Mouse (Mus musculus): ENCODE measurements at regions not wholly inside any gene's neighbourhood (a gene's known extent, or its start where the extent isn't known, plus 50 kb on each side); places are given as distances from the start of the nearest gene placed in this dataset.
"Not testable (repeated sequence)": the region's sequence is repeated elsewhere in the genome, so short reads cannot be mapped to it uniquely, and the experiment has no call there.

DNA sequence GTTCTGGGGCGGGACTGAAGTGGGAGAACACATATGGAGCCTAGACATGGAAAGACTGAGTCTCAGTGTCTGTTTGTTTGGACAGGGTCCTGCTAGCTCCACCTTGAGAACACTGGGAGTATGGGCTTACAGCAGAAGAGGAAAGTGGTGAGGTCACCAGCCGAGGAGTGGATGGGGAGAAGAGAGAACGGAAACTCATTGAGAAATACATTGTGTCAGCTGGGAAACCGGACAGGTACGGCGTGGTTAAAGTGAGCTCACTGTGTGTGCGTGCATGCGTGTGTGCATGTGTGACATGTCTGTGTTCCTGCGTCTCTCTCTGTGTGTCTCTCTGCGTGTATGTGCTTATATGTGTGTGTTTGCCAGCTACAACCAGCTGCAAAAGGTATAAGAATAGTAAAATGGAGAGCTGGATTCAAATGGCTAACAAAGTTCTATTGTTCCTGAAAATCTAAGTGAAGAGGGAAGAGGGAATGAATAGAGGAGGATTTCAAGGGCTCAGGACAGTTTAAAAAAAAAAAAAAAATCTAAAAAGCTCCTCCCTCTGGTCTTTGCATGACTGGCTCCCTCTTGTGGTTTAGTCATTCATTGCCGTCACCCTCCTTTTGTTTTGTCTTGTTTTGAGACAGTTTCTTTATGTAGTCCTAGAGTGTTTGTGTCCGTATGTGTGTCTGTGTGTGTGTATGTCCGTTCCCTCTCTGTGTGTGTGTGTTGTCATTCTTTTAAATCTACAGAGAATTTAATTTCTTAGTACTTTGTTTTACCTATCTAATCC is 52.0 kb upstream of the Ak4 start:
- intact Hi-C loops (cut with DNase I) = loop anchor here (1.0 to 2.0 kb wide), 2 partner anchors 18 to 198 kb away; no protein-coding TSS in a partner anchor
- peak; percentile 69 to 82 for DNase-seq

DNA sequence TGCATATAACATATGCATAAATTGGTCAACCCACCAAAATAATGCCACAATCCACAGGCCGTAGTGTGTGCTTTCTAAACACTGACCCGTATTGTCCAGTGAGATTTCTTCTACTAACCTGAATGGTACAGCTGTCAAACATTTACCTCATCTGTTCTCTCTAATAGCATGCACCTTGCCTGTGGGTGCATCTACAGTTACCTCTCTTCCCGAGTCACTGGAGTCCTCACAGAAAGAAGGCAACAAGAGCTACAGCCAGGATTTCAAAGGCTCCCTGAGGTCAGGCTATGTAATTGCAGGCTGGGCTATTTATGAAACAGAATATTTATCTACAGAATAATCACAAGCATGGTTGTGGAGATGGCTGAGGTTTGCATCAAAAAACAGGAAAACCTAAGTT is 53.8 kb upstream of the Ak4 start:
- DNase-seq = no peak
- intact Hi-C loops (cut with DNase I) = no loop called here

DNA sequence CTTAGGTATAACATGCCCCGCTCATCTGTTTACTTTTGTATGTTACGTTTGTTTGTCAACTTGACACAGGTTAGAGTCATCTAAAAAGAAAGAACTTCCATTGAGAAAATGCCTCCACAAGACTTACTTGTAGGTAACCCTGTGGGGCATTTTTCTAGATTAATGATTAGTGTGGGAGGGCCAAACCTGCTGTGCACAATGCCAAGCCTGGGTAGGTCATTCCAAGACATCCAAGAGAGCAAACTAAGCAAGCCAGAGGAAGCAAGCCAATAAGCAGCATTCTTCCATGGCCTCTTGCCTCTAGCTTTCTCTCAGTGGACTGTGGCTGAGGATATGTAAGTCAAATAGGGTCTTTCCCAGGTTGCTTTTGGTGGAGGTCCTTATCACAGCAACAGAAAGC is 54.4 kb upstream of the Ak4 start:
- intact Hi-C loops (cut with DNase I) = no loop called here
- no peak for DNase-seq

DNA sequence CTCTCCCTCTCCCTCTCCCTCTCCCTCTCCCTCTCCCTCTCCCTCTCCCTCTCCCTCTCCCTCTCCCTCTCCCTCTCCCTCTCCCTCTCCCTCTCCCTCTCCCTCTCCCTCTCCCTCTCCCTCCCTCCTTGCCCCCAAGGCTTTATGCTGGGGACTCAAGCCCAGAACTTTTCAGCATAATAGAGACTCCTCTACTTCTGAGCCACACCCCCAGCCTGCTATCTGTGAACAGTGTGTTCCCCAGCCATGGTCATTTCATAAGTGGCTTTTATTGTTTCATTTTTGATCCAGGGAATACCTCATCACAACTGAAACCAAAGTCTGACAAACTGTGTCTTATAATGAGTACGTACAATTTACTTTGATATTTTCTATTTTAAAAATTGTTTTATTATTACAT is 55.8 kb upstream of the Ak4 start:
- DNase-seq; intact Hi-C loops (cut with DNase I): not testable (repeated sequence)

DNA sequence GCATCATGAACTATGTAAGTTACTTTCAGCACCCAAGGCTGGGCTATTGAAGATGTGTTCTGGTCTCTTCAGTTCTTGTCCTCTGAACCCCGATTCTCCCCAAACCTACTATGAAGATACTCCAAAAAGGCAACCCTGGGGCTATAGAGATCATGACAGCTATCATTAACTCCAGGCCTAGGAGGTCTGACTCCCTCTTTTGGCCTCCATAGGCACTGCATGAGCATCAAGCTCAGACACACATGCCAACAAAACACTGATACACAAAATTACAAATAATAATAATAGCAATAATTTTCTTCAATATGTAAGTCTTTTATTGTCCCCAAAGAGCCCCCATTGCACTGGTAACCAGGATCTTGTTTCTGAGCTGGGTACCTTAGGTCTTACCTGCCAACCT is 57.3 kb upstream of the Ak4 start:
- no peak for DNase-seq
- intact Hi-C loops (cut with DNase I) = no loop called here

DNA sequence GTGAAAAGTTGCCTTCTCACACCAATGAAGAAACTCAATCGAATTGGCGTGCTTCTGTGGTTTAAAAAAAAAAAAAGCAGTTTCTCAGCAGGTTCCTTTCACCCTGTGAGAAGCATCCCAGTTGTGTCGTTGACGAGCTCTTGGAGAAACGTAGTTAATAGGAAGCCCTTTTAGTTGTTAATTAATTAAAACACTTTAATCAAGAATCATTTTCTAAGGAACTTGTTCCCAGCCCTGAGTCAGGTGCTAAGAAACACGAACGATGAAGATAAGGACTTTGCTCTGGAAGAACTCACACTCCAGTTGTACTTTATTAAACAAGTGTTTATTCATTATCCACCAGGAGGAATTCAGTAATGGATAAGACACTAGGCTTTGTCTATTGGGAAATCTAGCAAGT is 58.8 kb upstream of the Ak4 start:
- intact Hi-C loops (cut with DNase I) = no loop called here
- DNase-seq = no peak

DNA sequence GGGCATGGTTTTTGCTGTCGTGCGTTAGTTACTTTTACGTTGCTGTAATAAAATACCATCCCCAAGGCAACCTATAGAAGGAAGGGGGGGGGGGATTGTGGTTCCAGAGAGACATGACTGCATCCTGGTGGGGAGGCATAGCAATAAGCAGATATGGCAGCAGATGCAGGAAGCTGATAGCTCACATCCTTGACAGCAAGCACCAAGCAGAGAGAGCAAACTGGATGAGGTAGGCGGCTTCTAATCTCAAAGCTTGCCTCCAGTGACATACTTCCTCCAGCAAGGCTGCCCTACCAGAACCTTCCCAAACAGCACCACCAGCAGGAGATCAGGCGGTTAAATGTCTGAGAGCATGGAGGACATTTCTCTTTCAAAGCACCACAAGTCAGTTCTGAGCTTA is 60.0 kb upstream of the Ak4 start:
- intact Hi-C loops (cut with DNase I) = loop anchor here (5.0 to 10.0 kb wide), 2 partner anchors 92 to 296 kb away; partner anchors contain the start of gene Jak1
- no peak for DNase-seq

DNA sequence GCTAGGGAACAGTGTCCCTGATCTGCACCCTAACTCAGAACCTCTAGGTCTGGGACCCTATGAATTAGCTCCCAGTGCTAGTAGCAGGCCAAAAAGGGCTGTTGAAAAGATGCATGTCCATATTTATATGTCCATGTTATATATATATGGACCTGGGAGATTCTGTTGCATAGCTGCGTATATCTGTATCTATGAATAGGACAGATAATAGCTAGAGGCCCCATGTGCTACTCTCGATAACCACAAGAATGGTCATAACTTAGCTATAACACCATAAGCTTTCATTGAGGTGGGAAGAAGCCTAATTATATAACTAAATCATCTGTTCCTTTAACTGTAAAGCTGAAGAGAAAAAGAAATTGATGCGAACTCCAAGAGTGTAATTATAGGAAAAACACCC is 60.6 kb upstream of the Ak4 start:
- DNase-seq = no peak
- intact Hi-C loops (cut with DNase I) = loop anchor here (5.0 to 10.0 kb wide), 2 partner anchors 91 to 296 kb away; partner anchors contain the start of gene Jak1

DNA sequence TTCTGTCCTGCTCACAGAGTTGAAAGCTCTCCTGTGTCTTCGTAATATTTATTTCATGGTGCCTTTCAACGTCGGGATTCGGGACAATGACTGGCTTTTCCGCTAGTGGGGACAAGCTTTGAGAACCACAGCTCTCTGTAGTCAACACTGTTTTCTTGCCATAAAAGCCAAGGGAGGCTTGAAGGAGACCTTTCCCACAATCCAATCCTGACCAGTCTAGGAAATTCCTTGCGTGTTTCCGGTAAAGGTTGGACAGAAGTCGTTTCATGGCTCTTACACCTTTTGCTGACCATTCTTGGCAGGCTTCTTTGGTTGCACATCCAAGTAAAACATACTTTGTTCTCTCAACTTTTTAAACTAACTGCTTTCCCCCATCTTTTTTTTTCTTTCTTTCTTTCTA is 61.2 kb upstream of the Ak4 start:
- DNase-seq = no peak
- intact Hi-C loops (cut with DNase I) = loop anchor here (5.0 to 10.0 kb wide), 2 partner anchors 91 to 297 kb away; partner anchors contain the start of gene Jak1

DNA sequence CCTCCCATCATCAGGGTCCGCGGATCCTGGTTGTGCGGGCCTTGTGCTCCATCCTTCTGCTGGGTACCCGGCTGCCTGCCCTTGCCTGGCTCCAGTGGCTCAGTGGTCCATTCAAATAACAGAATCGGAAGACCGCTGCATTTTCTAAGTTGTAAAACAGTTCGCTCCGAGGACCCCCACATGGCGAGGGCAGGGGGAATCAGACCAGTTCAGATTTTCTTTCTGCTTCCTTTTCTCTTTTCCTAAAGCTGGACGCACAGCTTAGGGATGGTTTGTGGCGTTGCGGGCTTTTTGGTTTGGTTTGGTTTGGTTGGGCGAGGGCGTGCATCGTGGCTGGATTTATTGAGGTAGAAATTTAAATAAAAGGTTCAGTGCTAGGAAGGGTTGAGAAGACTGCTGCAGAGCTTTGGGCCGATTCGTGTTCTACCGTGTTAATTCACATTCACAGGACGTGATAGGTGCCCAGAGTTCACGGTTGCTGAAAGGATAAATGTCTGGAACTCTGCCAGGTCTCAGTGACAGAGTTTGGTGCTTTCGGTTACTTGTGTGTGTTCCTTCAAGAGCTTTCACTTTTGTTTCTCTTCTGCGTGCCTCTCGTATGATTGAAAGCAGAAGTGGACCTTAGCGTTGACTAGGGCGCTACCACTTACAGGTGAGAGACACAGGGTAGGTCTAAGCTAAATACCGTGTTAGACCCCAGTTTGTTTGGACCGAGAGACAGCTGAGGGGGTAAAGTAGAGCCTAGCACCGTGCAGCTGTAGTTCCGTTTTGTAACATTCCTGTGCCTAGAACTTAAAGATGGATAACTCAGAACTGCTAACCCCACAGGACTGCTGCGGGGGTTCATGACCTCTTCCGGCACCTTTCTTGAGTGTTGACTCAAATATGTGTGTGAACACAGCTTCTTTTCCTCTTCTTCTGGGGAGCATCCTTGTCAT is 61.9 kb upstream of the Ak4 start:
- peak; percentile 57 to 68 for DNase-seq
- intact Hi-C loops (cut with DNase I) = loop anchor here (5.0 to 10.0 kb wide), 2 partner anchors 90 to 298 kb away; partner anchors contain the start of gene Jak1

DNA sequence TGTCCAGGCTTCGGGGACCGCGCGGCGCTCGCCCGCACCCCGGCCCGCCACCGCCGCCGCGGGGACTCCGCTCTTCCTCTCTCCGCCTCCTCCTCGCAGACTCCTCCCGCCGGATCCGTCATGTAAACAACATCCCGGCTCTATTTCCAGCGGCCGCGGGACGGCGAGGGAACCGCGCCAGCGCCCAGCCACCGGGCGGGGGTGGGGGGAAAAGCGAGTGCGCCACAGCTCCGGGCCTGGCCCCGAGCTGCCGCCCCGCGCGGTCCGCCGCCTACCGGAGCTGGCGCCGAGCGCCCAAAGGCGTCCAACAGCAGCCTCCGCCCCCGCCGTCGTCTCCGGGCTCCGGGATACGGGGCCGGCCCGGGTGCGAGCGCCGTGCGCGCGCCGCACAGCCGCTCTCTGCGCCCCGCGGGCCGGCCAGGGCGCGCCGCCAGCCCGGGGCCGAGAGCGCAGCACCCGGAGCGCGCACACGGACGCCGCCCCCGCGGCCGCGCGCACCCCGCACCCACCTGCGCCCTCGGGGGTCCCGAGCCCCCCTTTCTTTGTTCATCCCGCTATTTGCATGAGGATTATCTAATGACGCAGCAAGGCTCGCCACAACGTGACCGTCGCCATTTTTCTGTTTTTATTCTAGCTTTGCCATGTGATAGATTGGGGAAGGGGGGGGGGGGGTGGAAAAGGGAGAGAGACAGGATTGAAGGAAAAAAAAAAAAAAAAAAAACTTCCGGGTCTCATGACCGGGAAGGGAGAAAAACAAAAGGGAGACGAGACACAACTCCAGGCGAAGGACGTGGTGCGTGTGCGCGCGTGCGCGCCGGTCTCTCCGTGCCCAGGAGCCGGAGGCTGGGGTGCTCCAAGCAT is 62.8 kb upstream of the Ak4 start:
- DNase-seq = peak; percentile 91 to 93
- intact Hi-C loops (cut with DNase I) = loop anchor here (5.0 to 10.0 kb wide), 2 partner anchors 89 to 298 kb away; partner anchors contain the start of gene Jak1

DNA sequence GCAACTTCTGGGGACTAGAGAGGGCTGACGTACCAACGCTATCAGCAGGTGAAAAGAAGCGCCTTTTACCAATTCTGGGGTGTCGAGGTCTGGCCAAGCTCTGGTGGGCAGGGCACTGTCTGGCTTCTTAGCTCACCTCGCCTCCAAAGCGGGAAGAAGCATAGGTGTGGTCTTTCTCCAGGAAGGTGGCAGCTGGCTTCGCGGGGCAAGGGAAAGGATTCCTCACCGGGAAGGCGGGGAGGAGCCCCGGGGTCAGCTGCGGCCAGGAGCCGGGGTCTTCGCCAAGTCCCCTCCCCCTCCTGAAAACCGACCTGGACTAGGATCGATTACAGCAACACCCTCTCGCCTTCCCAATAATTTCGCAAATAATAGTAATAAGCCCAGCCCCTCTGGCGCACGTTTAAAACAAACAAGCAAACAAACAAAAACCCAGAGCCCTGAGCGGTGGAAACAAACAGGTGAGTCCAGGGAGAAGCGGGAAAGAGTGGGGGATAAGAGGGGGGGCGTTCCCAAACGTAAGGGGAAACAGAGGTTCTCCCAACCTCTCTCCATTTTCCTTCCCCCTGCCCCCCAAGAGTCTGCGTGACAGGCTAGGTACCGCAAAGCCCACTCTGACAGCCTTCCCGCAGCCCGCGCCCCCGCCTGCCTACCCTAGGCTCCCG is 63.5 kb upstream of the Ak4 start:
- intact Hi-C loops (cut with DNase I) = loop anchor here (5.0 to 10.0 kb wide), 2 partner anchors 88 to 299 kb away; partner anchors contain the start of gene Jak1

DNA sequence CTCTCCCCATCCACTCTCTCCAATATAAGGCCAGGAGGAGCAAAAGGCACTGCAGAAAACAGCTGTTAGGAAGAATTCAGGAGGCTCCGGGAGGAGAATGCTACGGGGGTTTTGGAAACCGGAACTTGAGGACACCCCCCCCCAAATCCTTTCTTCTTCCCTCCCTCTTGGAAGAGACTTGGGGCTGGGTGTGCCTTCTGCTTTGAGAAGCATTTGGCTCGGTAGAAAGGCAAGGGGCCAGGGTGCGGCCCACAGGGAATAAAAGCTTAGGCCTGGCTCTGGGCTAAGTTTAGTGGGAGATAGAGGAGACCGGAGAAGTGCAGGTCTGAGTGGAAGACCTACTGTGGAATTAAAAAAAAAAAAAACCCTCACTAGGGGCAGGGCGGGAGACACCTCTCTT is 64.1 kb upstream of the Ak4 start:
- DNase-seq = peak; percentile 82 to 84
- intact Hi-C loops (cut with DNase I) = loop anchor here (5.0 to 10.0 kb wide), 3 partner anchors 88 to 1767 kb away; partner anchors contain the start of gene Jak1

More for the DNA sequence above, 63.5 kb upstream of the Ak4 start:
- DNase-seq = peak; percentile 60 to 69

DNA sequence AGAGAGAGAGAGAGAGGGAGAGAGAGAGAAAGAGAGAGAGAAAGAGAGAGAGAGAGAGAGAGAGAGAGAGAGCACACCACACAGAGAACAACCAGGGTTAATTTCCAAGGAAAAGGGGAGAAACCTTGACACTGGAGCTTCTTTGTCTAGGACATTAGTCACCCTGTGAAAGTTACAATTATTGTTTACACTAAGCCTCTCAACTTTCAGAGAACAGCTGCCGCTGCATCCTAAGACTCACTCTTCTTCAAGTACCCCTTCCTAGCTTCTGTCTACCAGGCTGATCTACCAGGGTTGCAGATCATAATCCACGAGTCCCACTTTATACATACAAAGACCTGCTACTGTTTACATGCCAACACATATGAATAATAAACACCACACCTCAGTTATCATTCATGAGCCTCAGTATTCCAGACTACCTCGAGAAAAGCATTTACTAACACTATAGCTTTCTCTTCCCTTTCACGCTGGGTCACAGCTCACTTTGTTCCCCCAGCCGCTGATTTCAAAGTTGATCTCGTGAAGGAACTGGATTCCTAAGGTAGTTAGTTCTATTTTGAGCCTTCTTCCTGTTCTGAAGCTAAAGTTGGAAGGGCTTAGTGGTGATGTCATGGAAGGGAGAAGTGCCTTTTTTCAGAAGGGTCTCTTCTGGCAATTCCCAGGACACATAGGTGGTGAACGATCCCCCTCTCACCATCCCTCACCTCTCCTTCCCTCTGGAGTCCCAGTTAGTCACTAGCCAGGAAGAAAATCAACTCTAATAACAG is 64.8 kb upstream of the Ak4 start:
- peak; percentile 35 to 44 for DNase-seq
- intact Hi-C loops (cut with DNase I) = loop anchor here (5.0 to 10.0 kb wide), 2 partner anchors 301 to 1768 kb away; no protein-coding TSS in a partner anchor

DNA sequence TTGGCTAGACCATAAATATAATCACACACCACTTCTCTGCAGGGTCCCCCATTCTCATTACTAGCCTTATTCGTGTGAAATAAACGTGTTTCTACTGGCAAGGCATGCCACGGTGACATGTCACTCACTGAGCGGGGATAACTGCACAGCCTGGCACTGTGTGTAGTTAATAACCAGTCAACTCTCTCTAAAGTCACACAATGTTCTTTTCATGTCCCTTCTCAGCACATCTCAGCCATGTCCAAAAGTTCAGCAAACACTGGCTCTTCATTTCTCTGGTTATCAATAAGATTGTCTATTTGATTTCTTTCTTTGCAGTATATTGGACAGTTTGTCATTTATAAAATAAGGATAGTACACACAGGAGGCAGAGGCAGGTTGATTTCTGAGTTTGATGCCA is 66.9 kb upstream of the Ak4 start:
- intact Hi-C loops (cut with DNase I) = loop anchor here (5.0 to 10.0 kb wide), 2 partner anchors 303 to 1770 kb away; no protein-coding TSS in a partner anchor
- no peak for DNase-seq

DNA sequence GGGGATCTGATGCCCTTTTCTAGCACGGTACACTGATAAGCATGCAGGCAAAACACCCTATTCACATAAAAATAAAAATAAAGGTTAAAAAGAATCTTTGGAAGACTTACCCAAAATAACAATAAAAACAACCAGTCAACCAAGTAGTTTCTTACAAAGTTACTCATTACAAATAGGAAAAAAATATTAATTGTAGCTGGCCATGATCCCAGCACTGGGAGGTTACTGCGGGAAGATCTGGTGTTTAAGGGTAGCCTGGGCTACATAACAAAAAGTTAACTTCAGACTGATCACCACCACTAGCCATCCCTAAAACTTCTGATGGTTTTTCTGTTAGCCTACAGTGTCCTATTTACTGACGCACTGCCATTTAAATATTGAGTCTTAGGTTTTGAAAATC is 67.4 kb upstream of the Ak4 start:
- DNase-seq = no peak
- intact Hi-C loops (cut with DNase I) = loop anchor here (5.0 to 10.0 kb wide), 2 partner anchors 303 to 1771 kb away; no protein-coding TSS in a partner anchor

DNA sequence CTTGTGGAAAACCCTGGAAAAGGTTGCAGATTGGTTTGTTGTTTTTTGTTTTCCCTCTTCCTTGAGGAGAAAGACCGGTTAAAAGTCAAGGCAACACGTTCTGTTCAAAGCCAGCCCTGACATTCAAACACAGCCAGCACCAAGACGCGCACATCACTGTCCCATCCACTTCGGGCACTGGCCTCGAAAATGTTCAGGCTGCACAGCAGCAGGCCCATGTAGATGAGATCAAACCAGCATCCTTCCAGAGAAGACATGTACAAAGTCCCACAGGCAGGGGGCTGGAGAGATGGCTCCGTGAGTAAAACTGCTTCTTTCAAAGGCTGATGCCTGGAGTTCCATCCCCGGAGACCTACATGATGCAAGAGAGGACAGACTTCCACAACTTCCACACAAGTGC is 68.4 kb upstream of the Ak4 start:
- DNase-seq = no peak
- intact Hi-C loops (cut with DNase I) = loop anchor here (5.0 to 10.0 kb wide), 2 partner anchors 304 to 1772 kb away; no protein-coding TSS in a partner anchor

DNA sequence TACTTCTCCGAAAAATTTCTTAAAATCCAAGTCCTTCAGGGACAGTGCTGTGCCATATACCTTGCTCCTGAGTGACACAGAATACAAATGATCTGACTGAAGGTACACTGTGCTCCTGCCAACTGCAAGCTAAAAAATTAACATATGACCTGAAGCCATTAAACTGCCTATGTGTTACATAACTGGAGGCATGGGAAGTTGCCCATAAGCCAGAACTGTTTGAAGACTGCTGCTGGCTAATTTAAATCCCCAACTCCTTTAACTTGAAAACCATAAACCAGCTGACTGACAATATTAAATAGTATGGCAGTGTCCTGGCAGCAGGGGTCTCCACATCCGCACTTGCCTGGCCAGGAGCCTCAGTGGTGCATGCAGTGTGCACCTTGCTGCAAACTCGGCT is 68.9 kb upstream of the Ak4 start:
- DNase-seq = no peak
- intact Hi-C loops (cut with DNase I) = loop anchor here (5.0 to 10.0 kb wide), 2 partner anchors 305 to 1772 kb away; no protein-coding TSS in a partner anchor
